Mouse (Mus musculus) spleen, adult 2 months (tissue): ENCODE measurements around the gene Dpyd.

Source experiments
- CTCF ChIP-seq: fragments of 200-500 bp; IDR thresholded peaks from 2 replicates; pipeline ENCODE4 v1.5.1; 2011; ENCODE audit warnings: mild to moderate bottlenecking, inconsistent platforms; ENCODE audit not compliant: insufficient read depth, insufficient read length, insufficient replicate concordance; ENCODE audit errors: extremely low read depth
- POLR2A ChIP-seq: fragments of 200-500 bp; IDR thresholded peaks from 2 replicates; pipeline ENCODE4 v1.6.1; 2011; ENCODE audit warnings: low read depth, low read length, inconsistent platforms

DNA sequence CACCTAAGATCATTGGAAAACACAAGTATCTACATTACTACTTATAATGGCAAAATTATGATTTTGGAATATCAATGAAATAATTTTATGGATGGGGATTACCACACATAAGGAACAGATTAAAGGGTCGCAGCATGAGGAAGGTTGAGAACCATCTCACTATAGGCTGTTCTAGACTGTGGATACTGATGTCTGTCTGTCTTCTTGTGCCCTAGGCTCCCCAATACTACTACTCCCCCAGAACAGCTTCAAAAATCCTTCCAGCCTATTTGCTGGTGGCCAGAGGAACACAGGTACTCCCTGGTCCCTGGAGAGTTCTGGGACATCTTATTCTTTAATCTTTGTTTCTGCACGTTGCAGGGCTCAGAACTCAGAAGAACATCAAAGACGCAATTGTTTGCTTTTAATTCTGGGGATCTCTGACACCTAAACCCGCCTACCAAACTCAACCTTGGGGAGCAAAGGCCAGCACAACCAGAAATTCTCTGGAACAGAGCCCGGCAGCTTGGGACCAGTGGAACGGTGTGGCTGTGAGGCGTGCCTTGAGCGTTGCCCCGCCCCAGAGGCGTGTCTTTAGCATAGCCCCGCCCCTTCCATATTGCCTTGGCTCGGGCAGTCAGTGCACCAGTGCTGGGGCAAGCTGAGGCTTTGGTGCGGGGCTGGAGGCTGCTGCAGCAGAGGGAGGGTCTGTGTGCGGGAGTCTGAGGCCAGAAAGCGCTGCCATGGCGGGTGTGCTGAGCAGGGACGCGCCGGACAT is at the start of gene Dpyd:
- no peak for TF ChIP-seq POLR2A
- TF ChIP-seq CTCF, result no peak
